Mouse (Mus musculus) midbrain, postnatal 0 days (tissue): ENCODE data around the gene Hcrt. TPM values are rescaled to one million over a fixed set of nuclear protein-coding genes. Genes with fewer than 3 reads are reported as not detected.

Experiments
- ATAC-seq: fragments of 200-750 bp; cut with Nextera tagmentation; 2 replicates; pipeline ENCODE4 v1.8.0; 2017; ENCODE audit warnings: moderate number of reproducible peaks, mild to moderate bottlenecking, moderate TSS enrichment, moderate library complexity; ENCODE audit not compliant: low FRiP score
- DNase-seq: peaks from one replicate; pipeline ENCODE4 v3.0.0-alpha.2; 2015; ENCODE audit warnings: low spot score
- H3K27ac ChIP-seq: fragments of 300-500 bp; sonication (generic); 2 replicates; pipeline ENCODE4 v1.5.1; 2014; ENCODE audit warnings: low read depth, mild to moderate bottlenecking, low read length, mixed read lengths
- H3K27me3 ChIP-seq: fragments of 300-500 bp; sonication (generic); 2 replicates; pipeline ENCODE4 v1.6.1; 2014; ENCODE audit warnings: low read length, control low read depth, mixed read lengths; ENCODE audit not compliant: insufficient read depth
- H3K36me3 ChIP-seq: fragments of 300-500 bp; sonication (generic); 2 replicates; pipeline ENCODE4 v1.6.1; 2014; ENCODE audit warnings: low read length, control low read depth, mixed read lengths; ENCODE audit not compliant: insufficient read depth
- H3K4me1 ChIP-seq: fragments of 300-500 bp; sonication (generic); 2 replicates; pipeline ENCODE4 v1.6.1; 2014; ENCODE audit warnings: mild to moderate bottlenecking, control low read depth, antibody characterized with exemption, low read length, mixed read lengths; ENCODE audit not compliant: insufficient read depth
- H3K4me2 ChIP-seq: fragments of 300-500 bp; sonication (generic); 2 replicates; pipeline ENCODE4 v1.6.1; 2014; ENCODE audit warnings: low read depth, mild to moderate bottlenecking, low read length, mixed read lengths; ENCODE audit not compliant: poor library complexity, severe bottlenecking
- H3K4me3 ChIP-seq: fragments of 300-500 bp; sonication (generic); 2 replicates; pipeline ENCODE4 v1.5.1; 2014; ENCODE audit warnings: low read depth, mild to moderate bottlenecking, low read length, moderate library complexity
- H3K9ac ChIP-seq: fragments of 300-500 bp; sonication (generic); replicated peaks from 2 replicates; pipeline ENCODE4 v1.6.1; 2014; ENCODE audit warnings: mild to moderate bottlenecking, low read length, moderate library complexity, mixed read lengths; ENCODE audit not compliant: poor library complexity, severe bottlenecking
- H3K9me3 ChIP-seq: fragments of 300-500 bp; sonication (generic); 2 replicates; pipeline ENCODE4 v1.6.1; 2016; ENCODE audit warnings: low read length, control low read depth
- CTCF ChIP-seq: IDR thresholded peaks from 2 replicates; pipeline ENCODE4 v1.5.1; 2016; ENCODE audit warnings: antibody characterized with exemption, mild to moderate bottlenecking
- WGBS: fragments of 180-500 bp; shearing (Covaris S2); extraction: QIAGEN DNeasy Blood & Tissue Kit; methylation state at CpG from one replicate; pipeline ENCODE4 v1.1.7; 2014; 5-methylcytosine and 5-hydroxymethylcytosine counted together
- polyA plus RNA-seq: library from polyadenylated mRNA; unstranded; fragments of >200 nt; fragmentation: Nextera tagmentation; extraction: Ambion mirVana; gene quantifications from 2 replicates; pipeline ENCODE4 v1.2.1, GENCODE M21; 2015
- total RNA-seq: library from RNA; depleted of rRNA; stranded (reverse); fragments of >200 nt; gene quantifications from 2 replicates; pipeline ENCODE4 v1.2.3, GENCODE M21; 2014

The Hcrt gene
- total and polyA plus RNA-seq, 2 experiments from 2014 or later, result 4.5 to 16.8 TPM

GRCm38 (mm10) chr11:100729976-100730375, 32.8 kb downstream of the Hcrt start:
- Histone ChIP-seq H3K4me1 (no peaks in the 10 kb centered on the region), H3K4me3 (no peak overlapping the region), H3K27ac (no peak overlapping the region), H3K36me3 (peaks cover 9% of the 10 kb centered on the region; the same call in 1 of the 2 replicates), H3K9ac (no peak overlapping the region), H3K4me2 (no peak overlapping the region), H3K9me3 (no peaks in the 10 kb centered on the region), H3K27me3 (no peaks in the 10 kb centered on the region)
- DNase-seq (no peak), ATAC-seq (no peak)
- WGBS, result 95% methylated on average over 4 of the region's 4 CpGs
- TF ChIP-seq CTCF, result no peak

- Histone ChIP-seq H3K9me3 (no peaks in the 10 kb centered on the region), H3K27me3 (no peaks in the 10 kb centered on the region), H3K27ac (no peak overlapping the region), H3K4me2 (no peak overlapping the region), H3K4me3 (no peak overlapping the region), H3K9ac (no peak overlapping the region), H3K4me1 (no peaks in the 10 kb centered on the region), H3K36me3 (peaks cover 12% of the 10 kb centered on the region; the same call in 1 of the 2 replicates)
- no peak for ATAC-seq
- no peak for DNase-seq
- TF ChIP-seq CTCF, result no peak
- 87% methylated on average over 6 of the region's 6 CpGs for WGBS
These were observed 34.1 kb downstream of the Hcrt start for GRCm38 (mm10) chr11:100728601-100729000.

- DNase-seq, result no peak
- Histone ChIP-seq H3K36me3 (peaks cover 12% of the 10 kb centered on the region; the same call in 1 of the 2 replicates), H3K9me3 (no peaks in the 10 kb centered on the region), H3K9ac (no peak overlapping the region), H3K4me3 (no peak overlapping the region), H3K27me3 (no peaks in the 10 kb centered on the region), H3K27ac (no peak overlapping the region), H3K4me2 (no peak overlapping the region), H3K4me1 (no peaks in the 10 kb centered on the region)
- WGBS, result 96% methylated on average over 3 of the region's 3 CpGs
- no peak for ATAC-seq
- TF ChIP-seq CTCF, result no peak
These were observed 35.5 kb downstream of the Hcrt start for GRCm38 (mm10) chr11:100727201-100727600.

- H3K9ac ChIP-seq, result no peak overlapping the region
- H3K9me3 ChIP-seq, result no peaks in the 10 kb centered on the region
- no peak for ATAC-seq
- 55% methylated on average over 5 of the region's 5 CpGs for WGBS
- H3K4me3 ChIP-seq, result no peak overlapping the region
- H3K27ac ChIP-seq, result no peak overlapping the region
- no peak for DNase-seq
- peaks cover 12% of the 10 kb centered on the region; the same call in 1 of the 2 replicates for H3K36me3 ChIP-seq
- no peaks in the 10 kb centered on the region for H3K27me3 ChIP-seq
- H3K4me1 ChIP-seq, result no peaks in the 10 kb centered on the region
- TF ChIP-seq CTCF, result no peak
- H3K4me2 ChIP-seq, result no peak overlapping the region
These were observed 37.7 kb downstream of the Hcrt start for GRCm38 (mm10) chr11:100724919-100725512.

DNA sequence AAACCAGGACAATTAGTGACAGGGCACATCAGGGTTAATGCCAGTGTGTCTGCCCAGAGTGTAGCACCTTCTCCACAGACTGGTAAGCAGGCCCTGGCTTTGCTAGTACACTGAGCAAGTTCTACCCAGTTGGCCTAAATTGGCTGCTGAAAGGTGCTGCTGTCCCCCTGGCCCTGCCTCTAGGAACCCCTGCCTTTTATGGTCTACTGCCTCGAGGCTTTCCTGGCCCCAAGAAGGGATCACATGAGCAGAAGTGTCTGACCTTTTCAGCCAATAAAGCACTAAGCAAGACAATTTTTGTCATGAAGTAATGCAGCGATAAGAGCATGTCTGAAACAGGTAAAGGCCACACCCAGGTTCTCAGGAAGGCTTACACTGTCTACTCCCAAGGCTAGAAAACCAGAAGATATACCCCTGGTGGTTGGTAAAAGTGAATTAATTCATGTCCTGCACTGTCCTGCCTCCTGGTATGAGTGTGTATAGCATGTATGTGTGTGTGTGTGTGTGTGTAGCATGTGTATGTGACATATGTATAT, 40.2 kb downstream of the Hcrt start:
- Histone ChIP-seq H3K9me3 (no peaks in the 10 kb centered on the region), H3K27me3 (no peaks in the 10 kb centered on the region), H3K27ac (peak overlapping the region; percentile 59; the same call in 1 of the 2 replicates), H3K9ac (no peak overlapping the region), H3K4me1 (no peaks in the 10 kb centered on the region), H3K36me3 (peaks cover 14% of the 10 kb centered on the region), H3K4me2 (no peak overlapping the region), H3K4me3 (no peak overlapping the region)
- ATAC-seq (no peak), DNase-seq (no peak)
- no peak for TF ChIP-seq CTCF
- 72% methylated on average over 2 of the region's 2 CpGs for WGBS

- H3K9ac ChIP-seq, result no peak overlapping the region
- DNase-seq (no peak), ATAC-seq (no peak)
- TF ChIP-seq CTCF, result no peak
- H3K4me2 ChIP-seq, result no peak overlapping the region
- no peak overlapping the region for H3K4me3 ChIP-seq
- peak overlapping the region; percentile 59 for H3K27ac ChIP-seq
- H3K36me3 ChIP-seq, result peaks cover 20% of the 10 kb centered on the region
- H3K4me1 ChIP-seq, result no peaks in the 10 kb centered on the region
- no peaks in the 10 kb centered on the region for H3K9me3 ChIP-seq
- H3K27me3 ChIP-seq, result no peaks in the 10 kb centered on the region
- 67% methylated on average over 8 of the region's 8 CpGs for WGBS
These were observed 40.8 kb downstream of the Hcrt start for GRCm38 (mm10) chr11:100721776-100722492.
